Mouse (Mus musculus) duodenum, adult 2 months (tissue): ENCODE data around the gene Cdyl. TPM values are rescaled to one million over a fixed set of nuclear protein-coding genes. Genes with fewer than 3 reads are reported as not detected.

Source experiments
- polyA plus RNA-seq: library from polyadenylated mRNA; depleted of rRNA; stranded (reverse); fragments of >200 nt; gene quantifications from 2 replicates; pipeline ENCODE4 v1.2.3, GENCODE M21; 2012; ENCODE audit warnings: low replicate concordance; rRNA removed

Cdyl gene
- polyA plus RNA-seq: 2.4 and 2.6 TPM in 2 replicates

DNA sequence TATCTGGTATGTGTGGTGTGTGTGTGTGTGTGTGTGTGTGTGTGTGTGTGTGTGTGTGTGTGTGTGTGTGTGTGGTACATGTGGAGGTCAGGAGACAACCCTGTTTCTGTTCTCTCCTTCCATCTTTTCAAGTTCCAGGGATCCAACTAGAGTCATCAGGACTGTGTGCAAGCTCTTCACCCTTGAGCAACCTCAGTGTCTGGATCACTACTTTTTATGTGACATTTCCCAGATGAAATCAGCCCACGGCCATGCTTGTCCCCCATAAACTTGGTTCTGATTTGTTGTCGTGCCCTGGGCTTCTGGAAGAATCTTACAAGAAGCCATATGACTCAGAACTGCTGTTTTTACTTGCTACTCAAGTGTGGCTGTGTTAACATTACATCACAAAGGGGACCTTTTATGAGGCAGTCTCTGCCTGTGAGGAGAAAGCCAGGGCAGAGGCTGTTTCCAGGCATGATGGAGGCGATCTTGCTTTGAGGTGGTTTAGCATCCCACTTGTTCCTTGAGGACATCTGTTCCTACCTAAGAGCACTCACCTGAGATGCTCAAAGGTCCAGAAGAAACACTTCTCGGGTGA, at the start of gene Cdyl:
TSS of gene Cdyl (plus strand) at position 428 of the 580 bp plus-strand sequence.

DNA sequence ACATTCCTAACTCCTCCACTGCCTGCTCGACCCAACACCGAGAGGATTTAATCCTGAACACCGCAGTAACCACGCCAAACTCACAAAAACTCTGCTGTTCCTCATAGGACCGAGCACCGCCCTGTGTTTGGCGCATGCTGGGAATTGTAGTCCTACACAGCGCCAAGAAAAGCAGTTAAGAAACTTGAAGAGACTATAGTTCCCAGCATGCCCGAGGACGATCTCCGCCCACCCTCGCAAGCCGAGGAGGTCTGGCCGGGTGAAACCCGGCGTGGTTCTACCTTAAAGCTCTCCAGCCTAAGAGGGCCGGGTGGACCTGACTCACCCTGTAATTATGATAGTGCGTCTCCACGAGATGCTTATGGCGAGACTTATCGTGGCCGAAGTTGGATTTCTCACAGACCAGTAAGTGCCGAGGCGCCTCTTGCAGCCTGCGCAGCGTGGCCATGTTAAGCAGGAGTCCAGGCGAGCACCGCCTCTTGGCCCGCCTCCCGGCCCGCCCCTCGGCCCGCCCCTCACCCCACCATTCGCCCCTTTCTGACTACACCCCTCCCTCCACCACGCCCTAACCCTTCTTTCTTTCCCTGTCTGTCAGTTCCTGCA, 246.3 kb downstream of the Cdyl start, which contains the start of gene Rpp40:
TSS of gene Rpp40 (minus strand) at position 481 of the 603 bp plus-strand sequence.

Other genes starting within 250 kb of the Cdyl start
- 1.1 and 2.0 TPM in 2 replicates for gene Rpp40, start 246.5 kb downstream of the Cdyl start, polyA plus RNA-seq